Mouse (Mus musculus): ENCODE results near the gene Ptprn2.

DNA sequence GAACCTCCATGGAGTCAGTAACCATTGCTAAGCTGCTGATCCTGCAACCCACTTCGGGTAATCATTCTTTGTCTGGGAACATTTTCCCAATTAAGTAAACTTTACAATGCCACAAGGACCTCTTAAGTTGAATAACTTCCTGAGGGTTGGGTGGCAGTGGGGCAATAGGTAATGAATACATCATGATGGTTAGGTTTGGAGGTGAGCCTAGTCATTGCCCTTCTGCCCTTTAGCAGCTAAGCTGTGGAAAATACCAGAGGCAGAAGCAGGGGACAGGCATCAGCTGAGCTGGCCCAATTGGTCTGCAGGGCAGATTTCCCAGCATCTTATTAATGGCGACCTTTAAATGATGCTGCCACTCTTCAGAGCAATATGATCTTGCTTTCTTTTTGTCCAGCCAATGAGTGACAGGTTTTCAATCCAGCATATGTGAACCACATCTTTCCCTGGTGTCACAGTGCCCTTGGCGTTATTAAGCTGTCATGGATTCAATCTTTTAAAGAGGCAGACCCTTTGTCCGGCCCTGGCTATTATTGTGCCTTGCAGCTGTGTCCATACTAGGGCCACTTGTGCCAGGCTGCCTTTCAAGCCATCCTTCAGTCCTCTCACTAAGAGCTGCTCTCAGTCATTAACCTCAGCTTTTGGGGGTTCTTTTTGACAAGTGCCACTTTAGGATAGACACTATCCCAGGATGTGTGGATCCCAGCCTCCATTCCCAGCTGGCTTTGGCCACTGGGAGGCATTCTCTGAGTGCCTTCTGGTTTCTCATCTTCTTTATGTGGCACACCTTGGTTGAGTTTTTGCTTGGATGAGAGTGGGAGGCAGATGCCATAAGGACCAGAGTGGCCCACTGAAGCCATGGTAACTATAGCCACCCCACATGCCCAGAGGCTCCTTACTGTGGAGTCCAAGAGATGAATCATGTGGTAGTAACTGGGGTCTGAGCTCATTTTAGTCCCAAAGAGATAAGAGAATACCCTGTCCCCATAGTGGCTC, 292.9 kb downstream of the Ptprn2 start:
- TF ChIP-seq CTCF (IDR thresholded peaks at IDR 0.05; ENCODE audit: low read depth, low read length) (peak; percentile 4; the same call in 1 of the 2 replicates), GATA1 (IDR thresholded peaks at IDR 0.05; ENCODE audit: borderline replicate concordance, low read length) (no peak)
